Mouse (Mus musculus) ovary, postnatal 10 days (tissue): ENCODE measurements at regions not wholly inside any gene's neighbourhood (a gene's known extent, or its start where the extent isn't known, plus 50 kb on each side); places are given as distances from the start of the nearest gene placed in this dataset.

Experiments
- DNase-seq: peaks from one replicate; pipeline ENCODE4 v3.0.0; 2022; ENCODE audit warnings: low spot score

DNA sequence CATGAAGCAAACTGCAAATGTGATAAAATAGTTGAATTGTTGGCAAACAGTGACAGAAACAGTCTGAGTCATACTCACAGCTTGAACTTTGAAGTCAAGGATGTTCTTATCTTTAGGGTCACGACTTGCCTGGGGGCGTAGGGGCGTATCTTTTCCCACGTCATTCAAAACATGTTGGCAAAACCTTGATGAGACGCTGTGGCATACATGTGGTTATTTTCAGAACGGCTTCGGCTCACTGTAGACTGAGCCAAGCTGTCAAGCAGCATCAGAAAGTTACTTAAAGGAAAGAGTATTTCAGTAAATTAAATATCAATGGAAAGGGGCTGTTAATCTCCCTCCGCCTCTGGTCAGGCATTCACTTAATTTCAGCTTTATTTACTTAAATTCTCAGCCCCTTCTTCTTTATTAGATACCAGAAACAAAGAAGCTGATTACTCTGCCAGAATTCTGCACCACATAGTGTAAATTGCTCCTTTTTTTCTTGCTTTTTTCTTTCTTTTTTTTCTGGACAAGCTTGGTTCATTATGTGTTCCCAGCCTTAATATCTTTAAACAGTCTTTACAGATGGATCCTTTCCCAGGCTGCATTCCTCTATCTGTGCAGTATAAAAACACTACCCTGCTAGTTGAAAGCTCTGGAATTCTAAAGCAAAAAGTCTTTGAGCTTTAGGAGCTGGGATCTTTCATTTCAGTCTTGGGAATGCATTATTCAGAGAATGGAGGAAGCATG is 302.9 kb upstream of the Epha3 start:
- DNase-seq: no peak

DNA sequence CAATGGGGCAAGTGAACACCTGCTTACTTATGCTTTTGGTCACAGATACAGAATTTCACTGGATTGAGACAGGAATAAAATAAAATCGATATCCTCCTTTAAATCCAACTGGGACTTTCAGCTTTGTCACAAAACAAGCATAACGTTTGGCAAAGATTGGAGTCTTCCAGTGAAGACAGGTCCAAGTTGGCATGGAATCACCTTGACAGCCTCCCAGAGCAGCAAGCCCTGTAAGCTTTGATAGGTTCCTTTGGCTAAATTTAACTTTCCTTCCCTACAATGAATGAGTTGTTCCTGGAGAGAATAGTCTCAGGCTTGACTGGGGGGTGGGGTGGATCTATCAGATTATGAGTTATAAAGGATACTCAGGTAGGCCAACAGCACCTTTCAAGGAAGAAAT is 302.1 kb upstream of the Epha3 start:
- DNase-seq: no peak

GRCm38 (mm10) chr16:64145687-64146535 is 281.9 kb upstream of the Epha3 start:
- DNase-seq: peak; percentile 2
